Mouse (Mus musculus): ENCODE results near the gene Rgs7.

The Rgs7 gene

DNA sequence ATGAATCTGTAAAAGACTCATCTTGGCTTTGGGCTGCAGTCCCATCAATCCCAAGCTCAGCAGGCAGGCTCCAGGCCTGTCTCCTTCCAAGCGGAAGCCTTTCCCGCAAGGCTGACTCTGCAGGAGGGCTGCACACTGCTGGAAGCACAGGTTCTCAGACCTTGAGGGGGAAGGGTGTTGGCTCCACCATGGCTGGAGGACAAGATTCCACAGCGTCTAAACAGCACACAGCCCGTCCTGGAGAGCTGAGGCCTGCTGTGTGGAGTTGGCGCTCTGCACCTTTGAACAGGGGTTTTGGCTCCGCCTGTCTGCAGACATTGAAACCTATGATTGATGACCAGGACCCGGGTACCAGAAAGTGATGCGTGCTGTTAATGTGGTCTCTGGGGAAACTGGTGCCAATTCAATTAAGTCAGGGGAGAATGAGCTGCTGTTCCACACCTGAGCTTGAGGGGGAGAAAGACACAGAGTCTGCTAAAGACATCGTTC, 463.5 kb downstream of the Rgs7 start:
- DNase-seq (ENCODE audit: low spot score in 2 of 2), result no peak

DNA sequence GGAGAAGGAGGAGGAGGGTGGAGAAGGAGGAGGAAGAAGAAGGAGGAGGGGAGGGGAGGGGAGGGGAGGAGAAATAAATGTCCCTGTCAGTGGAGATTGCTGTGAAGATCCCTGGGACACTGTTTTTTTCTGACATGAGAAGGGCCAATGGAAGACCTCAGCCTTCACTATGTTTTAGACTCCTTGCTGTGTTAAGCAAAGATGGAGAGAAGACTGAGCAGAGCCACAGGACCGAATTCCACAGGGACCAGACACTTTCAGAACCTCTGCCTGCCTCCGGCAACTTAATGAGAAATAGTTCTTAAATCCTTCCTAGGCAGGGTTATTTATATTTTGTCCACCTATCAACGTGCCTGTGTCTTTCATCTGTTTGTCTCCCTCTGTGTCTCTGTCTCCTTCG, 464.0 kb downstream of the Rgs7 start:
- DNase-seq (ENCODE audit: low spot score in 2 of 2), result no peak

DNA sequence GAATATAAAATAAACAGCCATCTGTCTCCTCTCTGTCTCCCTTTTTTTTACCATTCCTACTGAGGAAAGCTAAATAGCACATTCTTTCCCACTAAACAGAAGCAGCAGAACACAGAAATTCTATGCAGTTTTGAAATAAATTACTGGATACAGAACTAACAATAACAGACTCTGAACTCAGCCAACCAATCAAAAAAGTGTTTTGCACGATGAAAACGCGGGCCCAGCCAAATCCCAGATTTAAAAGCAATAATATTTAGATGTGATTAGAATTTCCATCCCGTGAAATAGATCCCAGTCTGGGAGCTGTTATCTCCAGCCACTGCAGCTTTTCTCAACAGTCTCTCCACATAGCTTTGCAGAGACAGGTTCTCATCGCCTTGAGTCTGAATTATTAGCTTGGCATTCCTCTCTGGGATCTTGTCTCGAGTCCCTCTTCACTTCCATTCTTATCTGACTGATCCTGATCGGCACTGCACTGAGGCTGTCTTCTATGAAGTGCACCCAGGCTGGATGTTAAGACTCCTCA, 466.5 kb downstream of the Rgs7 start:
- no peak for DNase-seq (ENCODE audit: low spot score in 2 of 2)

- no peak for DNase-seq (ENCODE audit: low spot score in 2 of 2)
Observed at GRCm38 (mm10) chr1:175024136-175024535, 468.2 kb downstream of the Rgs7 start.
